Comparison of ENCODE assay signal across 10 mouse cellular contexts in the genomic region with DNA sequence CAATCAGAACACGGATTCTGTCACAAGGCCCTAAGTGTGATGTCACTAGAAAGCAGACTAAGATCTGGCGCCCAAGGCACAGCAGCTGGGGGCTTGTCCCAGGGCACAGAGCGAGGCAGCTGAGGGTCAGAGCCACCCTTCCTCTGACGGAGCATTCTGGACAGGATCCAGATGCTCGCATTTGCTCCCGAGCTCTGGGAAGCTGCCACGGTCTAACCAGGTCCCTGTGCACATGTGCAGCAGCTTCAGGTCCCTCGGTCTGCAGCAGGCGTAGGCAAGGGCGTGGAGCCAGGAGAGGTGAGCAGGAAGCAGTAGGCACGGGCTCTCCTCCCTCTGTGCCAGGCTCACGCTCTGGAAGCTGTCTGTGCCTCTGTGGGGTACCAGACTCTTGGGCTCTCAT.
A peak's percentile ranks its signal among the peaks of the same experiment; 100 is the strongest.
DNase-seq lines count a peak whose midpoint lies in the region; ATAC-seq lines count a peak whose summit lies in the region.
"Had no signal": no experiment of that assay in that cellular context is flagged by ENCODE, and none has a peak within 500 bp of the region (broad histone marks: within the 10 kb centered on the region; RNA-seq: fewer than 3 reads in every experiment).

No protein-coding gene starts in this region.

- DNase-seq in cerebellum, adult 8-10 months: no peak
- DNase-seq in hindbrain, embryonic 10.5 days (ENCODE audit: low spot score): no peak
- DNase-seq in hindbrain, embryonic 14.5 days (ENCODE audit: low spot score): no peak
- no peak for DNase-seq in neural tube, embryonic 10.5 days (ENCODE audit: extremely low spot score, low spot score)
- DNase-seq in spleen, adult 12 weeks (ENCODE audit: low spot score): no peak

- no peak overlapping the region for H3K4me2 ChIP-seq in hindbrain, embryonic 14.5 days (replicated peaks)
- H3K4me2 ChIP-seq in neural tube, embryonic 13.5 days: no peak overlapping the region
- H3K4me2 ChIP-seq in stomach, embryonic 16.5 days (ENCODE audit: low read depth, low read length): no peak overlapping the region
- H3K4me2 ChIP-seq: stomach, embryonic 15.5 days had no signal

- H3K9ac ChIP-seq in hindbrain, embryonic 14.5 days: no peak overlapping the region
- no peak overlapping the region for H3K9ac ChIP-seq in neural tube, embryonic 13.5 days
- no peak overlapping the region for H3K9ac ChIP-seq in stomach, embryonic 16.5 days (ENCODE audit: low read length)
- H3K9ac ChIP-seq: stomach, embryonic 15.5 days had no signal

- H3K27me3 ChIP-seq in hindbrain, embryonic 10.5 days (ENCODE audit: insufficient read depth, poor library complexity, severe bottlenecking): no peaks in the 10 kb centered on the region
- no peaks in the 10 kb centered on the region for H3K27me3 ChIP-seq in hindbrain, embryonic 14.5 days (ENCODE audit: control insufficient read depth, insufficient read depth, low read length)
- H3K27me3 ChIP-seq in neural tube, embryonic 13.5 days: no peaks in the 10 kb centered on the region
- no peaks in the 10 kb centered on the region for H3K27me3 ChIP-seq in stomach, embryonic 16.5 days (ENCODE audit: control insufficient read depth, insufficient read depth, low read length)
- H3K27me3 ChIP-seq: stomach, embryonic 15.5 days had no signal

- no peaks in the 10 kb centered on the region for H3K9me3 ChIP-seq in hindbrain, embryonic 10.5 days
- H3K9me3 ChIP-seq in hindbrain, embryonic 14.5 days (ENCODE audit: control insufficient read depth, low read length): no peaks in the 10 kb centered on the region
- H3K9me3 ChIP-seq in neural tube, embryonic 13.5 days: no peaks in the 10 kb centered on the region
- H3K9me3 ChIP-seq in stomach, embryonic 16.5 days (replicated peaks; ENCODE audit: control insufficient read depth, low read length): no peaks in the 10 kb centered on the region
- H3K9me3 ChIP-seq: stomach, embryonic 15.5 days had no signal

- H3K4me1 ChIP-seq in hindbrain, embryonic 10.5 days (replicated peaks): peaks cover 22% of the 10 kb centered on the region
- H3K4me1 ChIP-seq in hindbrain, embryonic 14.5 days (replicated peaks; ENCODE audit: control insufficient read depth, insufficient read depth, low read length): no peaks in the 10 kb centered on the region
- H3K4me1 ChIP-seq in neural tube, embryonic 13.5 days (replicated peaks): peaks cover 23% of the 10 kb centered on the region
- H3K4me1 ChIP-seq in stomach, embryonic 16.5 days (ENCODE audit: control insufficient read depth, insufficient read depth, low read length): peaks cover 7% of the 10 kb centered on the region; the same call in 1 of the 2 replicates

- peak; percentile 49; the same call in 1 of the 2 replicates for ATAC-seq in cerebellum, adult (ENCODE audit: insufficient number of reproducible peaks, low FRiP score, low TSS enrichment)
- no peak for ATAC-seq in hindbrain, embryonic 14.5 days (ENCODE audit: low FRiP score)
- ATAC-seq in neural tube, embryonic 13.5 days (ENCODE audit: low read depth): 0 out of 2 replicates have a peak, but pooled peaks have one; percentile 21
- 0 out of 2 replicates have a peak, but pooled peaks have one; percentile 26 for ATAC-seq in stomach, embryonic 16.5 days (ENCODE audit: insufficient read depth, low FRiP score)

- no peak overlapping the region for H3K4me3 ChIP-seq in hindbrain, embryonic 10.5 days
- no peak overlapping the region for H3K4me3 ChIP-seq in hindbrain, embryonic 14.5 days (replicated peaks; ENCODE audit: low read length)
- H3K4me3 ChIP-seq in neural tube, embryonic 13.5 days: no peak overlapping the region
- H3K4me3 ChIP-seq in stomach, embryonic 16.5 days (replicated peaks; ENCODE audit: low read length): no peak overlapping the region
- H3K4me3 ChIP-seq: erythroblast, embryonic 14.5 days; stomach, embryonic 15.5 days had no signal

- 79% methylated on average over 12 of the region's 12 CpGs for WGBS in hindbrain, embryonic 10.5 days
- 62% methylated on average over 12 of the region's 12 CpGs for whole genome bisulfite sequencing in hindbrain, embryonic 14.5 days
- 56% methylated on average over 12 of the region's 12 CpGs for WGBS in neural tube, embryonic 13.5 days
- 44% methylated on average over 12 of the region's 12 CpGs for WGBS in stomach, embryonic 16.5 days

- no peaks in the 10 kb centered on the region for H3K36me3 ChIP-seq in hindbrain, embryonic 10.5 days
- peaks cover 46% of the 10 kb centered on the region for H3K36me3 ChIP-seq in hindbrain, embryonic 14.5 days (replicated peaks; ENCODE audit: control insufficient read depth, insufficient read depth)
- H3K36me3 ChIP-seq in neural tube, embryonic 13.5 days: peaks cover 46% of the 10 kb centered on the region
- no peaks in the 10 kb centered on the region for H3K36me3 ChIP-seq in stomach, embryonic 16.5 days (ENCODE audit: control insufficient read depth, insufficient read depth, low read length)
- H3K36me3 ChIP-seq: stomach, embryonic 15.5 days had no signal

- 0 out of 2 replicates have a peak overlapping the region, but pooled peaks have one; percentile 64 for H3K27ac ChIP-seq in hindbrain, embryonic 10.5 days
- H3K27ac ChIP-seq in hindbrain, embryonic 14.5 days: no peak overlapping the region
- 0 out of 2 replicates have a peak overlapping the region, but pooled peaks have one; percentile 18 for H3K27ac ChIP-seq in neural tube, embryonic 13.5 days (replicated peaks)
- no peak overlapping the region for H3K27ac ChIP-seq in stomach, embryonic 16.5 days (ENCODE audit: low read length)
- H3K27ac ChIP-seq: stomach, embryonic 15.5 days had no signal

Comparison
In these comparisons a context has a peak if more than half of its experiments do, and no peak if none do; other contexts are left out.
1. H3K27ac ChIP-seq: peak in hindbrain, embryonic 10.5 days (single experiment) and neural tube, embryonic 13.5 days (single experiment); none in hindbrain, embryonic 14.5 days (single experiment) and stomach, embryonic 16.5 days (single experiment).